Mouse (Mus musculus) myocyte (in vitro differentiated cells): ENCODE results near the gene Wdr20. TPM values are rescaled to one million over a fixed set of nuclear protein-coding genes. Genes with fewer than 3 reads are reported as not detected.

Source experiments
- H3K27me3 ChIP-seq: one replicate; pipeline ENCODE4 v1.6.1; 2011; ENCODE audit not compliant: control insufficient read depth, insufficient read depth, insufficient read length
- H3K36me3 ChIP-seq: one replicate; pipeline ENCODE4 v1.6.1; 2011; ENCODE audit not compliant: control insufficient read depth, insufficient read depth
- H3K4me2 ChIP-seq: one replicate; pipeline ENCODE4 v1.6.1; 2011; ENCODE audit warnings: low read depth, control low read depth
- H3K4me3 ChIP-seq: one replicate; pipeline ENCODE4 v1.5.1; 2011; ENCODE audit warnings: mild to moderate bottlenecking, control low read depth, moderate library complexity
- H3K79me2 ChIP-seq: one replicate; pipeline ENCODE4 v1.6.1; 2011; ENCODE audit not compliant: control insufficient read depth, insufficient read depth
- H3ac ChIP-seq: one replicate; pipeline ENCODE4 v1.6.1; 2011; ENCODE audit not compliant: control insufficient read depth, insufficient read length
- CEBPB ChIP-seq: IDR thresholded peaks from 2 replicates; pipeline ENCODE4 v1.6.1; 2011; ENCODE audit warnings: mild to moderate bottlenecking, moderate library complexity; ENCODE audit not compliant: poor library complexity, insufficient read depth, severe bottlenecking
- E2F4 ChIP-seq: IDR thresholded peaks from one replicate; pipeline ENCODE4 v1.6.1; 2011; ENCODE audit warnings: mild to moderate bottlenecking, control low read depth, moderate library complexity; ENCODE audit not compliant: insufficient read depth
- MAX ChIP-seq: IDR thresholded peaks from one replicate; pipeline ENCODE4 v1.6.1; 2011; ENCODE audit warnings: low read depth, mild to moderate bottlenecking, control low read depth
- MYOD1 ChIP-seq, 3 experiments: IDR thresholded peaks; one replicate each; pipeline ENCODE4 v1.6.1; 2011; ENCODE audit warnings: control low read depth in 2 of 3, low read depth in 2 of 3, mild to moderate bottlenecking in 2 of 3, moderate library complexity in 1 of 3; ENCODE audit not compliant: insufficient read length in 2 of 3, control insufficient read depth in 1 of 3
- MYOG ChIP-seq, 3 experiments: IDR thresholded peaks; one replicate each; pipeline ENCODE4 v1.6.1; 2011; ENCODE audit warnings: control low read depth in 2 of 3, low read depth in 2 of 3, mild to moderate bottlenecking in 2 of 3; ENCODE audit not compliant: insufficient read length in 2 of 3, control insufficient read depth in 1 of 3, insufficient read depth in 1 of 3
- POLR2A ChIP-seq: IDR thresholded peaks from one replicate; pipeline ENCODE4 v1.6.1; 2011; ENCODE audit warnings: low read depth, mild to moderate bottlenecking, control low read depth, moderate library complexity; ENCODE audit not compliant: insufficient read length
- POLR2AphosphoS2 ChIP-seq: IDR thresholded peaks from one replicate; pipeline ENCODE4 v1.6.1; 2011; ENCODE audit warnings: low read depth, control low read depth; ENCODE audit not compliant: insufficient read length
- REST ChIP-seq: IDR thresholded peaks from one replicate; pipeline ENCODE4 v1.6.1; 2011; ENCODE audit warnings: mild to moderate bottlenecking, control low read depth, moderate library complexity; ENCODE audit not compliant: insufficient read depth, insufficient read length
- SRF ChIP-seq: IDR thresholded peaks from one replicate; pipeline ENCODE4 v1.6.1; 2011; ENCODE audit warnings: low read depth; ENCODE audit not compliant: control insufficient read depth, insufficient read length
- TCF12 ChIP-seq: IDR thresholded peaks from one replicate; pipeline ENCODE4 v1.6.1; 2011; ENCODE audit warnings: mild to moderate bottlenecking, control low read depth; ENCODE audit not compliant: poor library complexity, insufficient read depth, severe bottlenecking
- TCF3 ChIP-seq: IDR thresholded peaks from one replicate; pipeline ENCODE4 v1.6.1; 2011; ENCODE audit warnings: low read depth, control low read depth; ENCODE audit not compliant: insufficient read length
- USF1 ChIP-seq: IDR thresholded peaks from one replicate; pipeline ENCODE4 v1.6.1; 2011; ENCODE audit warnings: low read depth, mild to moderate bottlenecking, control low read depth, moderate library complexity
- polyA plus RNA-seq: library from polyadenylated mRNA; unstranded; fragments of >200 nt; fragmentation: generic; extraction: Trizol; gene quantifications from one replicate; pipeline ENCODE4 v1.2.1, GENCODE M21; 2012; ENCODE audit warnings: missing spikeins

Gene Wdr20
- polyA plus RNA-seq, 1 experiment: 13.9 TPM

GRCm38 (mm10) chr12:110736641-110737040, 1.1 kb upstream of the Wdr20 start:
- Histone ChIP-seq H3K79me2 (peaks cover 36% of the 10 kb centered on the region), H3ac (no peak overlapping the region), H3K4me2 (peak overlapping the region; percentile 98), H3K27me3 (no peaks in the 10 kb centered on the region), H3K36me3 (no peaks in the 10 kb centered on the region), H3K4me3 (peak overlapping the region; percentile 87)
- TF ChIP-seq TCF3: no peak
- TF ChIP-seq MYOD1 (IDR thresholded peaks at IDR 0.05; ENCODE audit: control insufficient read depth in 1 of 3, insufficient read length in 2 of 3, low read depth in 2 of 3): no peak
- no peak for TF ChIP-seq MYOG (IDR thresholded peaks at IDR 0.05; ENCODE audit: control insufficient read depth in 1 of 3, insufficient read depth in 1 of 3, insufficient read length in 2 of 3, low read depth in 2 of 3)
- no peak for TF ChIP-seq USF1
- TF ChIP-seq E2F4: no peak
- TF ChIP-seq MAX: no peak
- no peak for TF ChIP-seq POLR2AphosphoS2
- TF ChIP-seq CEBPB: no peak
- no peak for TF ChIP-seq SRF
- TF ChIP-seq POLR2A: no peak
- TF ChIP-seq REST: no peak
- TF ChIP-seq TCF12: no peak

- Histone ChIP-seq H3K79me2 (peaks cover 52% of the 10 kb centered on the region), H3K27me3 (no peaks in the 10 kb centered on the region), H3K4me3 (peak overlapping the region; percentile 87), H3K36me3 (peaks cover 5% of the 10 kb centered on the region), H3ac (peak overlapping the region; percentile 68), H3K4me2 (peak overlapping the region; percentile 97)
- TF ChIP-seq MYOG (IDR thresholded peaks at IDR 0.05; ENCODE audit: control insufficient read depth in 1 of 3, insufficient read depth in 1 of 3, insufficient read length in 2 of 3, low read depth in 2 of 3) (no peak), POLR2AphosphoS2 (no peak), E2F4 (no peak)
Measured at GRCm38 (mm10) chr12:110738158-110738921, 596 bp downstream of the Wdr20 start.

DNA sequence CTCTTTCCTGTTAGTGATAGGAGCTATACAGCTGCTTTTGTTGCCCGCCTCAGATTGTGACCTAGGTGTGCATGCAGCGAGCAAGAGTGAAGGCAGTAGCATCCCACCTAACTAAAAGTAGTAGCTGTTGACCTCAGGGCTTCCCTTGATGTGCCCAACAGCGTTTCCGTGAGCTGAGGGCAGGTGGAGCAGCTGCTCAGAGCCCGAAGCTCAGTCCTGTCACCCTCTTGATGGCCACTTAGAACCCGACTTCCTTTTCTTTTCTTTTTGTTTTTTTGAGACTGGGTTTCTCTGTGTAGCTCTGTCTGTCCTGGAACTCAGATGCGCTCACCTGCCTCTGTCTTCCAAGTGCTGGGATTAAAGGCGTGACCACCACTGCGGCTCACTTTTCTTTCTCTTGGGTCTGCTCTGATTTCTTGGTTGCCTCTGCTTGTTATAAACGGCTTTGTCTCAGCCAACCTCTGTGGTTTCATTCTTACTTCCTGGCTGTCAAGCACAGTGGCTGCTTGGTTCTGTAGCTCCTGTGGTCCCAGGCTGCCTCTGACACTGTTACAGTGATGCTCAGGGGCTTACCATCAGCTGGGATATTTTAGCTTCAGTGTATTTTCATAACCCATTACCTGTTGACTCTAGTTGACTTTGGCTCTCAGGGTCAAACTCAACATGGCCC, 13.2 kb downstream of the Wdr20 start:
- Histone ChIP-seq H3K27me3 (no peaks in the 10 kb centered on the region), H3K4me3 (no peak overlapping the region), H3K79me2 (peaks cover 93% of the 10 kb centered on the region), H3K4me2 (no peak overlapping the region), H3K36me3 (no peaks in the 10 kb centered on the region), H3ac (no peak overlapping the region)
- TF ChIP-seq MAX (no peak), POLR2AphosphoS2 (no peak), TCF12 (no peak), MYOD1 (IDR thresholded peaks at IDR 0.05; ENCODE audit: control insufficient read depth in 1 of 3, insufficient read length in 2 of 3, low read depth in 2 of 3) (no peak), TCF3 (no peak), MYOG (IDR thresholded peaks at IDR 0.05; ENCODE audit: control insufficient read depth in 1 of 3, insufficient read depth in 1 of 3, insufficient read length in 2 of 3, low read depth in 2 of 3) (no peak), CEBPB (no peak), USF1 (no peak), E2F4 (no peak), POLR2A (no peak), REST (no peak), SRF (no peak)

DNA sequence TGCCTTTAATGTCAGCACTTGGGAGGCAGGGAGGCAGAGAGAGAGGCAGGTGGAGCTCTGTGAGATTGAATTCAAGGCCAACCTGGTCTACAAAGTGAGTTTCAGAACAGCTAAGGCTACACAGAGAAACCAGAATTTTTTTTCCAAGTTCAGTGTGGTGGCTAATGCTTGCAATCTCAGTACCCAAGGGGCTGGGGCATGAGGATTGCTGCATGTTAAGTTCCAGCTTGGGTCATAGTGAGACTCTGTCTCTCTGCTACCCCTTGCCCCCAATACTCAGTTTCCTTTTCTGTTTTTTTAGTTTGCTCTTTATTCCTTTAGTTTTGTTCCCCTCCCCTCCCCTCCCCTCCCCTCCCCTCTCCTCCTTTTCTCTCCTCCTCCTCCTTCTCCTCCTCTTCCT, 15.0 kb downstream of the Wdr20 start:
- H3ac ChIP-seq: no peak overlapping the region
- peaks cover 89% of the 10 kb centered on the region for H3K79me2 ChIP-seq
- TF ChIP-seq POLR2AphosphoS2 (no peak), TCF3 (no peak), MAX (no peak), REST (no peak), MYOD1 (IDR thresholded peaks at IDR 0.05; ENCODE audit: control insufficient read depth in 1 of 3, insufficient read length in 2 of 3, low read depth in 2 of 3) (no peak), MYOG (IDR thresholded peaks at IDR 0.05; ENCODE audit: control insufficient read depth in 1 of 3, insufficient read depth in 1 of 3, insufficient read length in 2 of 3, low read depth in 2 of 3) (no peak), CEBPB (no peak), SRF (no peak), TCF12 (no peak), POLR2A (no peak), E2F4 (no peak), USF1 (no peak)
- H3K4me3 ChIP-seq: no peak overlapping the region
- no peaks in the 10 kb centered on the region for H3K36me3 ChIP-seq
- H3K4me2 ChIP-seq: no peak overlapping the region
- no peaks in the 10 kb centered on the region for H3K27me3 ChIP-seq
